Mouse (Mus musculus) hindbrain, embryonic 12.5 days (tissue): ENCODE measurements around the gene Cntn4. TPM values are rescaled to one million over a fixed set of nuclear protein-coding genes. Genes with fewer than 3 reads are reported as not detected.

ENCODE experiments used
- ATAC-seq: fragments of 200-750 bp; cut with Nextera tagmentation; 2 replicates; pipeline ENCODE4 v1.8.0; 2017; ENCODE audit warnings: moderate TSS enrichment; ENCODE audit not compliant: low FRiP score
- H3K27ac ChIP-seq: fragments of 300-500 bp; sonication (generic); 2 replicates; pipeline ENCODE4 v1.5.1; 2016; ENCODE audit warnings: mild to moderate bottlenecking
- H3K27me3 ChIP-seq: fragments of 300-500 bp; sonication (generic); 2 replicates; pipeline ENCODE4 v1.6.1; 2016; ENCODE audit warnings: mild to moderate bottlenecking
- H3K36me3 ChIP-seq: fragments of 300-500 bp; sonication (generic); 2 replicates; pipeline ENCODE4 v1.6.1; 2016; ENCODE audit warnings: mild to moderate bottlenecking
- H3K4me1 ChIP-seq: fragments of 300-500 bp; sonication (generic); 2 replicates; pipeline ENCODE4 v1.6.1; 2016
- H3K4me2 ChIP-seq: fragments of 300-500 bp; sonication (generic); replicated peaks from 2 replicates; pipeline ENCODE4 v1.6.1; 2016; ENCODE audit warnings: mild to moderate bottlenecking
- H3K4me3 ChIP-seq: fragments of 300-500 bp; sonication (generic); 2 replicates; pipeline ENCODE4 v1.5.1; 2016; ENCODE audit warnings: mild to moderate bottlenecking
- H3K9ac ChIP-seq: fragments of 300-500 bp; sonication (generic); 2 replicates; pipeline ENCODE4 v1.6.1; 2016; ENCODE audit warnings: mild to moderate bottlenecking, moderate library complexity
- H3K9me3 ChIP-seq: fragments of 300-500 bp; sonication (generic); replicated peaks from 2 replicates; pipeline ENCODE4 v1.6.1; 2016; ENCODE audit warnings: mild to moderate bottlenecking
- WGBS: fragments of 180-500 bp; shearing (Covaris S2); methylation state at CpG from one replicate; pipeline ENCODE4 v1.1.7; 2016; 5-methylcytosine and 5-hydroxymethylcytosine counted together
- polyA plus RNA-seq: library from polyadenylated mRNA; unstranded; fragments of >200 nt; fragmentation: Nextera tagmentation; extraction: Ambion mirVana; gene quantifications from 2 replicates; pipeline ENCODE4 v1.2.1, GENCODE M21; 2016

Gene Cntn4
- polyA plus RNA-seq, 1 experiment from 2014 or later: 3.4 TPM

DNA sequence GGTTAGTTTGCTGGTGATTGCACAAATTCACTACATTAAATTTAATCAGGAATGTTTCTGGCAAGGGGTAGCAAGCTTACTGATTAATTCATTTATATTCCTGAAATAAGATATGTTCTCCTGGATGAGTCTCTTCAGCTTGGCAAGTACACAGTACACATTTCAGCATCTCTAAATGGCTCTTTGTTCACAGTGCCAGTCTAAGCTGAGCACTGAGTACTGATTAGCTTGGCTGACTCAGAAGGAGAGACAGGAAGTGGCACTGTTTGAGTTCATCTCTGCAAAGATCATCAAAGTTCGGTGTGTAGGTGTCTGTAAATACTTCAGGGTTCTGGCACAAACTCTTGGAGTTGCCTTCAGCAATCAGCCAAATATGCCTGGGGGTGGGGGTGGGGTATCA is 169.8 kb downstream of the Cntn4 start:
- no peaks in the 10 kb centered on the region for H3K4me1 ChIP-seq
- no peak overlapping the region for H3K9ac ChIP-seq
- no peaks in the 10 kb centered on the region for H3K36me3 ChIP-seq
- no peak overlapping the region for H3K27ac ChIP-seq
- no peak overlapping the region for H3K4me2 ChIP-seq
- no peak for ATAC-seq
- no peaks in the 10 kb centered on the region for H3K9me3 ChIP-seq
- no peak overlapping the region for H3K4me3 ChIP-seq
- WGBS: 60% methylated on average over 1 of the region's 1 CpGs
- no peaks in the 10 kb centered on the region for H3K27me3 ChIP-seq

DNA sequence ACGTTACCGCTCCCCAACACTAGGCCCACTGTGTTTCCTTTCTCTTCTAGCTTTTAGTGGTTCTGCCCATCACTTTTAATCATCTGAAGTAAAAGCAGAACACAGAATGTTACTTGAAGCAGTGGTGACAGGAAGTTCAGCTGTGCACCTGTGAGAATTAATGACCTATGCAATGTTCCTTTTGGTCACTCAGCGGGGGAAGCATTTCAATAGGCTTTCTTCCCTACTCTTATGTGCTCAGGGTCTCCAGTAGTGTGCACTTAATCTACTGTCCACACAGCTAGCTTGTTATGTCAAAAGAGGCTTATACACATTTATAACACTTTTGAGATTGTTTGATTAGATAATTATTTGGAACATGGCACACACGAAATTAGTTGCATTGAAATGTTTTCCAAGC is 215.4 kb downstream of the Cntn4 start:
- Histone ChIP-seq H3K9ac (no peak overlapping the region), H3K27me3 (no peaks in the 10 kb centered on the region), H3K36me3 (no peaks in the 10 kb centered on the region), H3K9me3 (no peaks in the 10 kb centered on the region), H3K4me2 (no peak overlapping the region), H3K4me1 (no peaks in the 10 kb centered on the region), H3K27ac (no peak overlapping the region), H3K4me3 (no peak overlapping the region)
- WGBS: 83% methylated on average over 4 of the region's 4 CpGs
- ATAC-seq: no peak

DNA sequence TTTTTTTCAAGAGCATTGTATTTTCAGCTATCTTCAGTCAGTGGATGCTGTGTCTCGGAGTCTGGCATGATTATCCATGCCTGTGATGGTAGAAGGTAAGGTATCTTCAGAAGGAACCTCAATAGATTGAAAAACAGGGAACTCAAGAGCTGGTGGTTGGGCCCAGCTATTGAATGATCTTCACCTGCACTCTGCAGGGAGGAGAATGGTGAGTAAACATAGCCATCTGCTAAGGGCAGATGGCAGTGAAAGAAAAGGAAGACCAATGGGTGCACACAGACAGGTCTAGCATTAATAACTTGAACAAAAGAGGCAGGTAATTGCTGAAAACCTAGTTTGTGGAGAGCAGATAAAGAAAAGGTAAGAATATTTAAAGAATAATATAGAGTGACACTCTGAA is 261.0 kb downstream of the Cntn4 start:
- Histone ChIP-seq H3K4me3 (no peak overlapping the region), H3K9me3 (no peaks in the 10 kb centered on the region), H3K27me3 (no peaks in the 10 kb centered on the region), H3K4me1 (no peaks in the 10 kb centered on the region), H3K36me3 (no peaks in the 10 kb centered on the region), H3K9ac (no peak overlapping the region), H3K4me2 (no peak overlapping the region), H3K27ac (no peak overlapping the region)
- WGBS: 83% methylated on average over 1 of the region's 1 CpGs
- ATAC-seq: no peak

DNA sequence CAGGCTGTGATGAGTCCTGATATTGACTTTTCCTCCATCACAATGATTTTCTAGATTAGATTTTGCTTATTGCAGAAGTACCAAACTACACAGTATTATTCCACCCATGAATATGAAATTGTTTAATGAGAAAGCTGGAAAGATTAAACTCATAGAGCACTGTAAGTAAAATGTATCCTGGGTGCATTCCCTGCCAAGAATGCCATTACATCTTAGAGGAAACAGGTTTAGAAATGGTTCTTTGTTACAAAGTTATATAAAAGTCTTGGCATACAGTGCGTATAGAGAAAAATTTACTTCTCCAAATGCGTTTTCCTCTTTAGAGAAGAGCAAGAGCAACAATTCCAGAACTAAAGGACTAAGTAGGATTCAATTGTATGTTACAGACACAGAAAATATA is 261.8 kb downstream of the Cntn4 start:
- H3K9me3 ChIP-seq: no peaks in the 10 kb centered on the region
- no peak for ATAC-seq
- no peak overlapping the region for H3K4me2 ChIP-seq
- no peaks in the 10 kb centered on the region for H3K27me3 ChIP-seq
- H3K27ac ChIP-seq: no peak overlapping the region
- H3K4me3 ChIP-seq: no peak overlapping the region
- no peak overlapping the region for H3K9ac ChIP-seq
- no peaks in the 10 kb centered on the region for H3K36me3 ChIP-seq
- H3K4me1 ChIP-seq: no peaks in the 10 kb centered on the region
- WGBS: 78% methylated on average over 2 of the region's 2 CpGs

DNA sequence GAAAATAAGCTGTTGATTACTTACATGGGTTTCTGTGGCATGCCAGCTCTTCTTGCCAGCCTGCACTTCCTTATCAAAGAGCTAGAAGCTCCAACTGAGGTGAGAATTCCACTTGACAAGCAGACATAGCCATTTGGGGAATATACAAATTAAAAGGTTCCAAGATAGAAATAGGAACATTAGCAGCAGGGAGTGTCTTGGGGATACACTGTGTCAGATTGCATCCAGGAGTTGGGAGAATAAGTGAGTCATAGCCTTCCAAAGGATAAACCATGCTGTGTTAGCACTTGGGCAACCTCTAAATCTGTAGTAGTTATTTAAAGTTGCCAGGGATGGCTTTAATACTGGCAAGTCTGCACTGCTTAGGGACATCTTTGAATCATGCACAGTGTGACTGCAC is 263.1 kb downstream of the Cntn4 start:
- Histone ChIP-seq H3K4me2 (no peak overlapping the region), H3K27ac (no peak overlapping the region), H3K9me3 (no peaks in the 10 kb centered on the region), H3K27me3 (no peaks in the 10 kb centered on the region), H3K4me3 (no peak overlapping the region), H3K9ac (no peak overlapping the region), H3K4me1 (no peaks in the 10 kb centered on the region), H3K36me3 (no peaks in the 10 kb centered on the region)
- ATAC-seq: no peak

- no peaks in the 10 kb centered on the region for H3K27me3 ChIP-seq
- WGBS: 77% methylated on average over 1 of the region's 1 CpGs
- H3K4me2 ChIP-seq: no peak overlapping the region
- no peak overlapping the region for H3K27ac ChIP-seq
- H3K9ac ChIP-seq: no peak overlapping the region
- H3K4me1 ChIP-seq: no peaks in the 10 kb centered on the region
- H3K4me3 ChIP-seq: no peak overlapping the region
- no peak for ATAC-seq
- no peaks in the 10 kb centered on the region for H3K36me3 ChIP-seq
- no peaks in the 10 kb centered on the region for H3K9me3 ChIP-seq
Measured at GRCm38 (mm10) chr6:105991492-105991891, 314.0 kb downstream of the Cntn4 start.

DNA sequence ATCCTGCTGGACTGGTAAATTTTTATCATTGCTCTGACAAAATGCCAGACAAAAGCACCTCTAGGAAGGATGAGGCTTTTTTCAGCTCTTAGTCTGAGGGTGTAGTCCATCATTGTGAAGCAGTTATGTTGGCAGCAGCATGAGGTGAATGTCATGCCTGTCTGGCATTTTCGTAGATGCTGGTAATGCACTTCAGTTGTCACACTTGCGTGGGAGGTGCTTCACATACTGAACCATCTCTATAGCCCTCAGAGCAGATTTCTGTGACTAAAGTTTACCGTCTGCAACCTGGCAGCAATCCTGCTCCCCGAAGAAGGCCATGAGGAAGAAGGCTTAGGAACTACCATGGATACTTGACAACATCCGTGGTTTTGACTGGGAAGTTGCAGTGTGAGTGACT is 335.6 kb downstream of the Cntn4 start:
- Histone ChIP-seq H3K4me2 (no peak overlapping the region), H3K4me3 (no peak overlapping the region), H3K27me3 (no peaks in the 10 kb centered on the region), H3K9ac (no peak overlapping the region), H3K9me3 (no peaks in the 10 kb centered on the region), H3K27ac (no peak overlapping the region), H3K4me1 (no peaks in the 10 kb centered on the region), H3K36me3 (no peaks in the 10 kb centered on the region)
- ATAC-seq: no peak
- WGBS: 89% methylated on average over 5 of the region's 5 CpGs

DNA sequence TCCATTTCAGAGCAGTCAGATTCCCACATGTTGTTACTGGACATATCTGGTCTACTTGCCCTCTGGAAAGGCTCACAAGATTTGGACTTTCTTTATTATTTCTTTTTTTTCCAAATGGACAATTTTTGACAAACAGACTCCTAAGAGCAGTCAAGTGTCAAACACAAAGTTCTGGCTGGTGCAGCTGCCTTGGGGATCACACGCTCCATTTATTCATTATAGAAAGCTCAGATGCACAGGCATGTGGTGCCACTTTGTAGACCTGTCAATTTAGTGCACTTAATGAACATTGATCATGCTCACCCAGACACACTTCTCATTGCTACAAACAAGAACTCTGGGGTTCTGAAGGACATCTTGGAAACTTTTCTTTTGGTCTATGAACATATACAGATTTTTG is 337.7 kb downstream of the Cntn4 start:
- Histone ChIP-seq H3K27ac (no peak overlapping the region), H3K4me3 (no peak overlapping the region), H3K9ac (no peak overlapping the region), H3K4me1 (no peaks in the 10 kb centered on the region), H3K9me3 (no peaks in the 10 kb centered on the region), H3K4me2 (no peak overlapping the region), H3K36me3 (no peaks in the 10 kb centered on the region), H3K27me3 (no peaks in the 10 kb centered on the region)
- ATAC-seq: no peak
- 50% methylated on average over 1 of the region's 1 CpGs for WGBS

GRCm38 (mm10) chr6:106048878-106049277 is 371.4 kb downstream of the Cntn4 start:
- H3K27ac ChIP-seq: no peak overlapping the region
- no peaks in the 10 kb centered on the region for H3K9me3 ChIP-seq
- H3K4me2 ChIP-seq: no peak overlapping the region
- no peak for ATAC-seq
- WGBS: 86% methylated on average over 2 of the region's 2 CpGs
- no peak overlapping the region for H3K9ac ChIP-seq
- no peaks in the 10 kb centered on the region for H3K4me1 ChIP-seq
- no peak overlapping the region for H3K4me3 ChIP-seq
- H3K36me3 ChIP-seq: no peaks in the 10 kb centered on the region
- H3K27me3 ChIP-seq: no peaks in the 10 kb centered on the region

DNA sequence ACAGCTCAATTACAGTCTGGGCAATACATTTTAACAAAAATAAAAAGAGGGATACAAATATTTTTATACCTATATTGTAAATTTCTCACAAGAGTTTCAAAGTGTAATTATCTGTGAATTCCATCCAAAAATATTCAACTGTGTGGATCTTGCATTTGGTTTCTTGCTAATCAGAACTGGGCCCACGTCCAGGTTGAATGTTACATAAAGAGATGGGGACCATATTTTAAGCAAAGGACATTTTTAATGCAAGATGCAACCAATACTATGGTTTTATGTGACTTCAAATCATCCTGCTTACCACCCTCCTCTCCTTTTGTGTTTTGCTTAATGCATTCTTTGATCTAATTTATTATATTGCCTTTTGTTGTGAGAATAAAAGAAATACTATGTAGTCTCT is 378.7 kb downstream of the Cntn4 start:
- H3K4me1 ChIP-seq: no peaks in the 10 kb centered on the region
- H3K4me3 ChIP-seq: no peak overlapping the region
- H3K9ac ChIP-seq: no peak overlapping the region
- H3K36me3 ChIP-seq: no peaks in the 10 kb centered on the region
- no peak for ATAC-seq
- H3K9me3 ChIP-seq: no peaks in the 10 kb centered on the region
- H3K27me3 ChIP-seq: no peaks in the 10 kb centered on the region
- no peak overlapping the region for H3K4me2 ChIP-seq
- WGBS: 80% methylated on average over 1 of the region's 1 CpGs
- no peak overlapping the region for H3K27ac ChIP-seq

- ATAC-seq: peak; percentile 67
- 47% methylated on average over 4 of the region's 4 CpGs for whole genome bisulfite sequencing
- H3K4me3 ChIP-seq: no peak overlapping the region
- no peak overlapping the region for H3K9ac ChIP-seq
- peaks cover 4% of the 10 kb centered on the region; the same call in 1 of the 2 replicates for H3K4me1 ChIP-seq
- H3K27ac ChIP-seq: no peak overlapping the region
- H3K27me3 ChIP-seq: no peaks in the 10 kb centered on the region
- no peak overlapping the region for H3K4me2 ChIP-seq
- H3K36me3 ChIP-seq: no peaks in the 10 kb centered on the region
- no peaks in the 10 kb centered on the region for H3K9me3 ChIP-seq
Measured at GRCm38 (mm10) chr6:106078071-106078603, 400.7 kb downstream of the Cntn4 start.

DNA sequence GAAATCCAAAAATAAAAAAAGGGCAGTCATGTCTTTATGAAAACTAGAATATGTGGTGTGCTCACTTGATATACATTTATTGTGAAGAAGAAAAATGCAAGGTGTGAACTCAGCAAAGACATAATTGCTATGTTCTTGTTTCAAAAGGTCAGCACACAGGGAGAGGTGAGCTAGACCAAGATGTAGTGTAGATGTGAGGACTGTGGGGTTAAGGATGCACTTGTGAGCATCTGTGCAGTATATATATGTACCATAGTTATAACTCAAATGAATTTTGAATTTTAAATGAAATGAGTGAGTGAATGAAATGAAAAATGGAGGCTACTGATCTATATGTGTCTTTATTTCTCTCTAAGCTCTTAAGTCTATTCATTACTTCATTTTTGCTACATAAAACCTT is 401.2 kb downstream of the Cntn4 start:
- Histone ChIP-seq H3K36me3 (no peaks in the 10 kb centered on the region), H3K4me1 (peaks cover 4% of the 10 kb centered on the region; the same call in 1 of the 2 replicates), H3K4me2 (no peak overlapping the region), H3K9me3 (no peaks in the 10 kb centered on the region), H3K27ac (no peak overlapping the region), H3K4me3 (no peak overlapping the region), H3K9ac (no peak overlapping the region), H3K27me3 (no peaks in the 10 kb centered on the region)
- ATAC-seq: no peak

DNA sequence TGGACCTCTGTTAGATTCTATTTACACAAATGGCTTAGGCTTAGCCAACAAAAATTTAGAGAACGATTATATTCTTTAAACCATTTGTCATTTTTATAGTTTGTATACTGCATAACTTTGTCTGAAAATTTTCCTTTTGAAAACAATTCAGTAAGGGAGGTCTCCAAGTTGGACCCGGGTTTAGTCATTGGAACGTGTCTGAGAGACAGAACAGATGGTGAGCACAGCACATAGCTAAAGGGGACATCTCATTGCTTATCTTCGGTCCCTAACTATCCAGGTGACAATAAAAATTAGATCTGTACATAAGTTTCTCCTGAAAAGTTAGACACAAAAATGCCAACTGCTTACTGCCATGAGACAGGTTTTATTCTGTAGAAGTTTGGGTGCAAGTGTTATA is 420.4 kb downstream of the Cntn4 start:
- 86% methylated on average over 4 of the region's 4 CpGs for WGBS
- Histone ChIP-seq H3K27me3 (no peaks in the 10 kb centered on the region), H3K9me3 (no peaks in the 10 kb centered on the region), H3K36me3 (no peaks in the 10 kb centered on the region), H3K4me1 (no peaks in the 10 kb centered on the region), H3K9ac (no peak overlapping the region), H3K4me2 (no peak overlapping the region), H3K27ac (no peak overlapping the region), H3K4me3 (no peak overlapping the region)
- ATAC-seq: no peak
